Mouse (Mus musculus): Measurements from ENCODE around the gene Grik5. TPM values are rescaled to one million over a fixed set of nuclear protein-coding genes. Genes with fewer than 3 reads are reported as not detected.

Gene Grik5
- total and polyA plus RNA-seq, 3 experiments: 14.5 to 54.9 (median 18.5) TPM

- DNase-seq: peak; percentile 73
These were observed 42.0 kb downstream of the Grik5 start for GRCm38 (mm10) chr7:25030032-25030753.

GRCm38 (mm10) chr7:25026452-25026851, 45.7 kb downstream of the Grik5 start:
- peak; percentile 57 for DNase-seq

- DNase-seq: peak; percentile 56
These were observed 46.2 kb downstream of the Grik5 start for GRCm38 (mm10) chr7:25025855-25026439.

GRCm38 (mm10) chr7:25011592-25011991, 60.6 kb downstream of the Grik5 start:
- DNase-seq: no peak

GRCm38 (mm10) chr7:25010090-25010913, 61.8 kb downstream of the Grik5 start:
- DNase-seq: peak; percentile 76

DNA sequence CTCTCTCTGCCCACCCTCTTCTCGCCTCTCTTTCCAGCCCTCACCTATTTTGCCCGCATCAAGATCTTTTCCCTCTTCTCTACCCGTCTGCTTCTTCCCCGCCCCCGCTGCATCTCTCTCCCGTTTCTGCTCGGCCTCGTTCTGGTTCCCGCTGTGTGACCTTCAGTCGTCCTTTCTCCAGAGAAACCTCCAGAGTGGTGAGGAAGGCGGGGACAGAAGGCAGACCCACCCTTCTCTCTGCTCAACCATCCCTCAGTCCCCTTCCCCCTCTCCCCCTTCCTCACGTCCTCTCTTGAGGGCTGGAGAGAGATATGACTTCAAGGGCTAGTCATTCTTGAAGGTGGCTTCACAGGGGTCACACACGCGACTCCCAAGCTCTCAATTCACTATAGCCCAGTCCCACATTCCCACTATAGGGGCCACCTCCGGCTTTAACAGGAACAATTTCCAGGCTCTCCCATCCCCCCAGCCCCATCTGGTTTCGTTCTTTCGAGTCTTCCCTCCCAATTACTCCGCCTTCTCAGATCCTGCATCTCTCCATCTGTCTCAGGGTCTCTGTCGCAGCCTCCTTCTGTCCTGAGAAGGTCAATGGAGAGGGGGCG, 62.9 kb downstream of the Grik5 start:
- no peak for DNase-seq

- DNase-seq: peak; percentile 92
These were observed 63.5 kb downstream of the Grik5 start for GRCm38 (mm10) chr7:25008635-25009034.

DNA sequence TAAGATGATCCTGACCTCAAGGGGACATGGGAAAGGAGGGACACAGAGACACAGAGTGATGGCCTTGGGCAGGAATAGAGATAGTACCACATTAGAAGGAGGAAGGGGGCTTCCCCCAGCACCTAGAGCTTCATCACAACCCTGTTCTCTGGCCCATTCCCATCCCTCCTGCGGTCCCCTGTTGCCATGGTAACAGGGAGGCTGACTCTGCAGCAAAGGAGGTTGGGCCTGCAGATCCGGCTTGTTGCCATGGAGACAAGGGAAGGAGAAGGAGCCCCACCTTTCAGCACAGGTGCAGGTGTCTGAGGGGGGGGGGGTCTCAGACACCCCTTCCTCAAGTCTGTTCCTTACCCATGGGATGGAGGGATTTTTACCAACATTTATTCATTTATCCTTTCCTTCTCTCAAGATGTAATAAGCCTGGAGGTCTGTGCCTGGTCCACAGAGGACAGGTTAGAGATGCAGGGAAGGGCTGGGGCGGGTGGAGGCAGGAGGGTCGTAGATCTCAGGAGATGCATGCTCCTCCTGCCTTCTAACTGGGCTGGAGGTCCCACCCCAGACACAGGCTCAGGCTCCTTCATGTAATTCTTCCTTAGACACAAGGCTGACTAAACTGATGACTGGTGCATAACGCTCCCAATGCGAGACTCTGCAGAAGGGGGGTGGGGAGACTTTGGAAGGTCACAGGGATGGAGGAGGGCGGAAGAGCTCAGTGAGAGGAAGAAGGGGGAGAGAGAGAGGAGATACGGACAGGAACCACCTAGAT, 64.4 kb downstream of the Grik5 start:
- peak; percentile 58 for DNase-seq

DNA sequence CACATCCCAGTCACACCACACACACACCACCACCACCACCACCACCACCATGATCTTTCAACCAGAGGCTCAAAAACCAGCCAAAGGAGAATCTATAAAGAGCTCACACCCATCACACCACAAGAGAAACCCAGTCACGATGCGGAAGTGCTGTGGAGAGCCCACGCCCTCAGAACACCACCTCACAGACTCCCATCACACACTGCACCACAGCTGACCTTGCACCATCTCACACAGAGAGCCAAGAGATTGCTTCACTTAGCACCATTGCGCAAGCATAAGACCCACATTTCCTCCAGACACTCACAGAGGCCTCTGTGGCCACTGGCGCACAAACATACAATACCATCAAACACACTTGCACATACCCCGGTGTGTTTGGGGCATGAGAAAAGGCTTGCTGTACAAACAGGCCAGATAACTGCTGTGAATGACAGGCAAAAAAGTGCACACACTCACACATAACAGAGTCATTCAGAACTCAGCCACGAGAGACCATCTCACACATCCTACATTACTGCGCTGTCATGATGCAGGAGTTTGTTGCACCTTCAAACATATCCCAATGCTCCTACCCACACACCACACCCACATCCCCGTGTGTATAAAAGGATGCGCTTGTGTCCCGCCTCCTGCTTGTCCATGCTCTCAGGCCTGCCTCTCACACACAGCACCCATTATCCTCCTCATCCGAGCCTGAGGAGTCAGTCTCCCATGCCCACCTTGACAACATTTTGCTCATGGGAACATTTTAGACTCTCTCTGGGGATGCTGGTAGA, 65.4 kb downstream of the Grik5 start:
- peak; percentile 85 for DNase-seq

DNA sequence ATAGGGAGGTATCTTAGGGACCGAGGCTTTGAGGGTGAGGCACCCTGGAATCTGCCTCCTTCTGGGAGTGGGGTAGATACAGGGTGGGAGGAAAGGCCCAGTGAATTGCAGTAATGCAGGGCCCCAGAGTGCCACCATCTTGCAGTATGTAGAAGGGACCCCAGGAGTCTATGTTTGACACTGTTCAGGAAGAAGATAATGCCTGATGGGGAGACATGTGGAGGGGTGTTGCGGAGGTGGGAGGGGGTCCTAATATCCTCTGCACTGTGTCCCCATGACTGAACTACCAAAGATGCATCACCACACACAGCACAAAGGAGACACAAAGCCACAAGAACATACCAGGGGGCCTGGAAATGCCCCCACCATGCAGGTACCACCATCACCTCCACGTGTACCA, 66.0 kb downstream of the Grik5 start:
- DNase-seq: no peak

DNA sequence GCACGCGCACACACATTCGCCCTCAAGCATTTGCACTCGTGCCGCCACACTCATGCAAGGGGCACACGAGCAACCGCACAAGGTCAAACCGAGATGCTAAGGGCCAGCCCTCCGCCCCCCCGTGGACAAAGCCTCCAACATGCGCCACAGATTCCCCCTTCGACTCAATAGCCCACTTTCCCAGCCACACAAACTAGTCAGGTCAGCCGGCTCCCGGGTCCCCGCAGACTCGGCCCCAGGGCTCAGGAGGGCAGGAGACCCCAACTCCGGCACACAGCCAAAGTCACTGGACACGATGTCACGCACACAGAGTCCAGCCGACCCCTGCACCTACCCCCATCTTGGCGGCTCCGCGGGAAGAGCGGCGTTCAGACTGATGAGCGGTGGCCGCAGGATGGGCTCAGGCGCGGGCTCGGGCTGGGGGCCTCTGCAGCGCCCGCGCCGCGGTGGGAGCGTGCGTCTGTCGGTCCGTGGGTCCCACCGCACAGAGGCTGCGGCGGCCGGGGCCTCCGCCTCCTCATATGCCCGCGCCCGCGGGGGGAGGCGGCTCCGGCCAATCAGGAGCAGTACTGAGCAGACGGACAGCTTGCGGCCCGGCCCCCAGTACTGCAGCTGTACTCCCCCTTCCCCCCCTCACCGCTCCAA, 66.6 kb downstream of the Grik5 start, which contains the start of gene Atp1a3:
Gene Atp1a3 (minus strand): TSS at position 538 of the 645 bp plus-strand sequence.
- peak; percentile 84 for DNase-seq

- DNase-seq: no peak
These were observed 67.3 kb downstream of the Grik5 start for GRCm38 (mm10) chr7:25004806-25005205.

GRCm38 (mm10) chr7:25003820-25004388, 68.2 kb downstream of the Grik5 start:
- no peak for DNase-seq

DNA sequence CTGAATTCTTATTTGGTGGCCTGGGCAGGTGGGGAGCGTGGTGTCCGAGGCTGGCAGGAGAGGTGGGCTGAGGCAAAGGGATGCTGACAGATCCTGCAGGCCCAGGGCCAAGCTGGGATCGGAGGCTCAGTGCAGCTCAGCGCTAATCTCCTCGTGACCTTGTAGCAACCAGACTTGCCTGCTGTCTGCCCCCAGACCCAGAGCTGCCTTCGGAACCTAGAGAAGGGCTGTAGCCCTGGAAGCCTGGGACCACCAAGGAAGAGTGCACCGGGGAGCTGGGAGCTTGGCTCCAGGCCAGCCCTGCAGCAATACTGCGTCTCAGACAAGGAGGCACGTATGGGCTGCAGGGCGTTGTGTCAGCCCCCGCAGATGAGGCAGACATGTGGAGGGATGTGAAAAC, 68.9 kb downstream of the Grik5 start:
- no peak for DNase-seq

DNA sequence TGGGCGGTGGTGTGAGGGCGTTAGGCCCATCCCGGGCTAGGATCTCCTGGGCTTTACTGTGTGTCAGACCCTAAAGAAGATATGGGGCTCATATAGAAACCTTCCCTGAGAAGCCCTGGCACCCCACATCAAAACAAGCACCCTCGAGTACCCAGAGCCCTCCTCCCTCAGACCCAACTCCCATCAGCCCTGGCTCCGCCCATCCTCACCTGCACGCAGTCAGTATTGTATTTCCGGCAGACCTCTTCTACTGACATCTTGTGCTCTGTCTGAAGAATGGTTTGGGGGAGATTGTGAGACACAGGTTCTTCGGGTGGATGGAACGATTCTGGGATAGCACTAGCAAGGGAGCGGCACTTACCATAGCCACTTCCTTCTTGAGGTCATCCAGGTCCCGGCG, 71.4 kb downstream of the Grik5 start:
- no peak for DNase-seq

GRCm38 (mm10) chr7:25000211-25000610, 71.9 kb downstream of the Grik5 start:
- no peak for DNase-seq

DNA sequence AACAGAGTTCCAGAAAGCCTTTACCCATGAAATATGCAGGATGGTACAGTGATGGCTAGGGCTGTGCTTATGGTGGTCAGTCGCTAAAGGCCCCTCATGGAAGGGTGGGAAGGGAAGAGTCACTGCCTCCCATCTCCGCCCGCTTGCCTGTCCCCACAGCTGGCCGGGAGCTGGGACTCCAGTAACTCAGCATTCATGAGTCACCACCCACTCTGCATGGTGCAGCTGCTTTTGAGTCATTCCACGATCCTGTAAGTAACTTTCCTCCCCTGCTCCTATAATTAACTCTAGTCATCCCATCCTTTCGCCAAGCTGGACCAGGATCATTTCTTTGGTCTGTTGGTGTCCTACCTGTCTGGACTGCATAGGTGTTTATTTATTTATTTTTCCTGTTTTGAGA, 79.1 kb downstream of the Grik5 start:
- DNase-seq: peak; percentile 49

- no peak for DNase-seq
These were observed 81.7 kb downstream of the Grik5 start for GRCm38 (mm10) chr7:24990478-24990877.

DNA sequence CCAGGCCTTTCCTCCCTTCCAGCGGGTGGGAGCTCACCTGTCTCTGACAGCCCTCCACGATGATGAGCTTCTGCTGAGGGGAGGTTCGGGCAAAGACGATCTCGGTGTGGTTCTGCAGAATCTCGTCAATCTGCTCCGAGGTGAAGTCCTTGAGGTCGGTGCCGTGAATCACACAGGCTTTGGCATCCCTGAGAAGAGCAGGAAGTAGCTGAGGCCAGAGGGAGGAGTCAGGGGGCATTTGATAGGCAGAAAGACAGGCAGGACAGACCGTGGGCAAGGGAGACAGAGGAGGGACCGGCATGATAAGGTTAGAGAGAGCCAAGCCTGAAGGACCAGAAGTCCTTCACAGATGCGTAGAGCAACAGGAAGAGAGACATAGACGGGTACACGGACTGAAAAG, 84.2 kb downstream of the Grik5 start:
- peak; percentile 83 for DNase-seq

GRCm38 (mm10) chr7:24985799-24986198, 86.3 kb downstream of the Grik5 start:
- no peak for DNase-seq

Data from adrenal gland, adult 2 months (tissue).